Mouse (Mus musculus) CD4-positive, CD25-positive, alpha-beta regulatory T cell, adult 9 weeks (primary cell): Measurements from ENCODE around the gene Cox11. TPM values are rescaled to one million over a fixed set of nuclear protein-coding genes. Genes with fewer than 3 reads are reported as not detected.

Source experiments
- polyA plus RNA-seq: library from polyadenylated mRNA; unstranded; fragments of 100-300 nt; shearing (Covaris generic); gene quantifications from one replicate; pipeline ENCODE4 v1.2.1, GENCODE M21; 2017

The Cox11 gene
- 8.2 TPM for polyA plus RNA-seq

GRCm38 (mm10) chr11:90637440-90638311 lies at the start of gene Cox11, which contains the start of gene Stxbp4:
Gene Cox11 (plus strand): TSS chr11:90638173.
Gene Stxbp4 (minus strand): TSS chr11:90638084.

GRCm38 (mm10) chr11:90687460-90688416 lies 49.8 kb downstream of the Cox11 start, which contains the start of gene Tom1l1:
Gene Tom1l1 (minus strand): TSS chr11:90688366.

Other genes starting within 250 kb of the Cox11 start
- gene Hlf, start 247.3 kb upstream of the Cox11 start, polyA plus RNA-seq: 0.19 TPM
- gene Stxbp4, start 89 bp upstream of the Cox11 start, polyA plus RNA-seq: 3.8 TPM
- 0.71 TPM for gene Tom1l1, start 50.2 kb downstream of the Cox11 start, polyA plus RNA-seq